Mouse (Mus musculus) brain, embryonic 14.5 days (tissue): Measurements from ENCODE around the gene Kremen2.

Experiments
- CTCF ChIP-seq: fragments of 200-500 bp; IDR thresholded peaks from 2 replicates; pipeline ENCODE4 v1.5.1; 2012; ENCODE audit warnings: inconsistent platforms, mild to moderate bottlenecking, moderate library complexity, borderline replicate concordance; ENCODE audit not compliant: insufficient read depth, insufficient read length; ENCODE audit errors: extremely low read depth
- POLR2A ChIP-seq: fragments of 200-500 bp; IDR thresholded peaks from 2 replicates; pipeline ENCODE4 v1.6.1; 2012; ENCODE audit warnings: mild to moderate bottlenecking, inconsistent platforms, borderline replicate concordance; ENCODE audit not compliant: poor library complexity, insufficient read depth, insufficient read length, severe bottlenecking; ENCODE audit errors: extremely low read depth

- TF ChIP-seq POLR2A = no peak
- TF ChIP-seq CTCF = no peak
These were observed 2.7 kb downstream of the Kremen2 start for GRCm38 (mm10) chr17:23742941-23743340.
